ENCODE assay signal across 2 mouse cellular contexts in genomic region chr11:95792950-95793509, GRCm38 (mm10).
TF ChIP-seq lines count a peak whose summit lies in the region.

No protein-coding gene starts in this region.

TF ChIP-seq in CH12.LX, 34 proteins besides CTCF, POLR2A, EP300 and RAD21:
- peak; percentile 52; the same call in 1 of the 2 replicates for TF ChIP-seq ZKSCAN1 (IDR thresholded peaks at IDR 0.05; ENCODE audit: borderline replicate concordance, low read depth, low read length)
- TF ChIP-seq IRF4 (IDR thresholded peaks at IDR 0.05; ENCODE audit: low read depth, low read length) = no peak

TF ChIP-seq in MEL, 35 proteins besides CTCF, POLR2A, EP300 and RAD21 (continued from another document):
- TF ChIP-seq ZKSCAN1 (IDR thresholded peaks at IDR 0.05; ENCODE audit: low read depth, low read length) (peak; percentile 98), MAFK (IDR thresholded peaks at IDR 0.05; ENCODE audit: borderline replicate concordance, low read depth, low read length) (no peak), CHD1 (IDR thresholded peaks at IDR 0.05; ENCODE audit: low read depth, low read length) (no peak), MAZ (IDR thresholded peaks at IDR 0.05; ENCODE audit: low read depth, low read length) (no peak), ZC3H11A (IDR thresholded peaks at IDR 0.05; ENCODE audit: low read depth, low read length) (no peak), MYC (IDR thresholded peaks at IDR 0.05; ENCODE audit: low read depth, low read length) (no peak), CHD2 (IDR thresholded peaks at IDR 0.05; ENCODE audit: low read length) (no peak), ZMIZ1 (IDR thresholded peaks at IDR 0.05; ENCODE audit: low read depth, low read length) (no peak), UBTF (IDR thresholded peaks at IDR 0.05; ENCODE audit: borderline replicate concordance, insufficient read depth, low read depth, low read length) (no peak), TCF12 (IDR thresholded peaks at IDR 0.05; ENCODE audit: low read depth, low read length) (peak; percentile 18; the same call in 1 of the 2 replicates), POLR2AphosphoS5 (IDR thresholded peaks at IDR 0.05; ENCODE audit: borderline replicate concordance, low read depth, low read length) (no peak), ZNF384 (IDR thresholded peaks at IDR 0.05; ENCODE audit: low read depth, low read length) (no peak), MAX (IDR thresholded peaks at IDR 0.05; ENCODE audit: low read length) (peak; percentile 57), TAL1 (IDR thresholded peaks at IDR 0.05; ENCODE audit: low read length) (no peak), TBP (IDR thresholded peaks at IDR 0.05; ENCODE audit: low read depth, low read length) (peak; percentile 49; the same call in 1 of the 2 replicates), JUND (IDR thresholded peaks at IDR 0.05; ENCODE audit: low read depth, low read length) (no peak), ETS1 (IDR thresholded peaks at IDR 0.05; ENCODE audit: low read depth, low read length) (peak; percentile 52; the same call in 1 of the 2 replicates), SMC3 (IDR thresholded peaks at IDR 0.05; ENCODE audit: low read depth, low read length) (no peak), MXI1 (IDR thresholded peaks at IDR 0.05; ENCODE audit: low read depth, low read length) (peak; percentile 53), HCFC1 (IDR thresholded peaks at IDR 0.05; ENCODE audit: low read depth, low read length) (no peak), GATA1 (IDR thresholded peaks at IDR 0.05; ENCODE audit: low read depth, low read length) (peak; percentile 89), MYB (IDR thresholded peaks at IDR 0.05; ENCODE audit: low read depth, low read length) (no peak), RCOR1 (IDR thresholded peaks at IDR 0.05; ENCODE audit: low read depth, low read length) (no peak), USF2 (IDR thresholded peaks at IDR 0.05; ENCODE audit: borderline replicate concordance in 1 of 2, insufficient read depth in 1 of 2, low read depth in 1 of 2, low read length in 2 of 2) (peak in 1 of 2 experiments; percentile 51; a peak in 1 of 4 replicates), GABPA (IDR thresholded peaks at IDR 0.05; ENCODE audit: low read depth, low read length) (no peak), E2F4 (IDR thresholded peaks at IDR 0.05; ENCODE audit: borderline replicate concordance, low read depth, low read length) (no peak), BHLHE40 (IDR thresholded peaks at IDR 0.05; ENCODE audit: borderline replicate concordance, low read depth, low read length) (peak; percentile 78), MEF2A (IDR thresholded peaks at IDR 0.05; ENCODE audit: extremely low read depth, insufficient replicate concordance, low read depth, low read length, poor library complexity, severe bottlenecking) (no peak), KAT2A (conservative IDR thresholded peaks at IDR 0.05; ENCODE audit: low read depth, low read length) (no peak), SIN3A (IDR thresholded peaks at IDR 0.05; ENCODE audit: low read length) (peak; percentile 42), USF1 (IDR thresholded peaks at IDR 0.05; ENCODE audit: low read depth, low read length) (peak; percentile 87), NRF1 (IDR thresholded peaks at IDR 0.05; ENCODE audit: insufficient read depth, low read depth, low read length, poor library complexity, severe bottlenecking) (no peak), NELFE (IDR thresholded peaks at IDR 0.05; ENCODE audit: low read depth, low read length) (no peak), POLR2AphosphoS2 (IDR thresholded peaks at IDR 0.05; ENCODE audit: low read length) (peak; percentile 65)
